Mouse (Mus musculus): Measurements from ENCODE around the gene St7l.

The St7l gene

GRCm38 (mm10) chr3:104901154-104901553, 37.3 kb downstream of the St7l start:
- no peak for DNase-seq (ENCODE audit: low spot score)

- no peak for DNase-seq (ENCODE audit: low spot score)
These were observed 41.6 kb downstream of the St7l start for GRCm38 (mm10) chr3:104905389-104905788.

GRCm38 (mm10) chr3:104906007-104906406, 42.2 kb downstream of the St7l start:
- DNase-seq (ENCODE audit: low spot score): no peak

- DNase-seq (ENCODE audit: low spot score): no peak
These were observed 45.4 kb downstream of the St7l start for GRCm38 (mm10) chr3:104909195-104909594.

GRCm38 (mm10) chr3:104914986-104915385, 51.2 kb downstream of the St7l start:
- DNase-seq (ENCODE audit: low spot score): no peak

GRCm38 (mm10) chr3:104929385-104929784, 65.6 kb downstream of the St7l start:
- no peak for DNase-seq (ENCODE audit: low spot score)

GRCm38 (mm10) chr3:104937728-104938305, 74.0 kb downstream of the St7l start:
- no peak for DNase-seq (ENCODE audit: low spot score)

- no peak for DNase-seq (ENCODE audit: low spot score)
These were observed 74.5 kb downstream of the St7l start for GRCm38 (mm10) chr3:104938327-104938726.

- no peak for DNase-seq (ENCODE audit: low spot score)
These were observed 76.9 kb downstream of the St7l start for GRCm38 (mm10) chr3:104940691-104941090.

- no peak for DNase-seq (ENCODE audit: low spot score)
These were observed 78.9 kb downstream of the St7l start for GRCm38 (mm10) chr3:104942682-104943081.

- DNase-seq (ENCODE audit: low spot score): no peak
These were observed 79.5 kb downstream of the St7l start for GRCm38 (mm10) chr3:104943333-104943732.

- DNase-seq (ENCODE audit: low spot score): no peak
These were observed 81.1 kb downstream of the St7l start for GRCm38 (mm10) chr3:104944894-104945293.

GRCm38 (mm10) chr3:104950926-104951325, 87.1 kb downstream of the St7l start:
- no peak for DNase-seq (ENCODE audit: low spot score)

- DNase-seq (ENCODE audit: low spot score): no peak
These were observed 89.3 kb downstream of the St7l start for GRCm38 (mm10) chr3:104952891-104953670.

GRCm38 (mm10) chr3:104954137-104954536, 90.3 kb downstream of the St7l start:
- DNase-seq (ENCODE audit: low spot score): no peak

- no peak for DNase-seq (ENCODE audit: low spot score)
These were observed 90.7 kb downstream of the St7l start for GRCm38 (mm10) chr3:104954551-104954950.

- no peak for DNase-seq (ENCODE audit: low spot score)
These were observed 92.4 kb downstream of the St7l start for GRCm38 (mm10) chr3:104956131-104956581.

- no peak for DNase-seq (ENCODE audit: low spot score)
These were observed 96.5 kb downstream of the St7l start for GRCm38 (mm10) chr3:104960026-104961000.

- no peak for DNase-seq (ENCODE audit: low spot score)
These were observed 97.6 kb downstream of the St7l start, which contains the start of gene Wnt2b for GRCm38 (mm10) chr3:104961066-104962059. Gene Wnt2b, minus strand, starts transcription at chr3:104961921.

GRCm38 (mm10) chr3:104962141-104962611, 98.4 kb downstream of the St7l start:
- DNase-seq (ENCODE audit: low spot score): no peak

- no peak for DNase-seq (ENCODE audit: low spot score)
These were observed 99.1 kb downstream of the St7l start for GRCm38 (mm10) chr3:104962866-104963265.

All from layer of hippocampus, adult 9-10 months (tissue).